Mouse (Mus musculus) intestine, postnatal 0 days (tissue): ENCODE results near the gene Fos. TPM values are rescaled to one million over a fixed set of nuclear protein-coding genes. Genes with fewer than 3 reads are reported as not detected.
A peak's percentile ranks its signal among the peaks of the same experiment; 100 is the strongest.

ENCODE experiments used
- ATAC-seq: fragments of 200-750 bp; cut with Nextera tagmentation; 2 replicates; pipeline ENCODE4 v1.8.0; 2017; ENCODE audit warnings: mild to moderate bottlenecking, moderate TSS enrichment, moderate library complexity
- H3K27ac ChIP-seq: fragments of 300-500 bp; sonication (generic); 2 replicates; pipeline ENCODE4 v1.5.1; 2014; ENCODE audit warnings: mild to moderate bottlenecking, low read depth, low read length, moderate library complexity
- H3K27me3 ChIP-seq: fragments of 300-500 bp; sonication (generic); replicated peaks from 2 replicates; pipeline ENCODE4 v1.6.1; 2014; ENCODE audit warnings: low read length, mixed read lengths; ENCODE audit not compliant: control insufficient read depth, insufficient read depth
- H3K36me3 ChIP-seq: fragments of 300-500 bp; sonication (generic); 2 replicates; pipeline ENCODE4 v1.6.1; 2014; ENCODE audit warnings: mild to moderate bottlenecking, moderate library complexity; ENCODE audit not compliant: control insufficient read depth, insufficient read depth
- H3K4me1 ChIP-seq: fragments of 300-500 bp; sonication (generic); replicated peaks from 2 replicates; pipeline ENCODE4 v1.6.1; 2014; ENCODE audit warnings: antibody characterized with exemption, low read length, mixed read lengths; ENCODE audit not compliant: control insufficient read depth, insufficient read depth
- H3K4me2 ChIP-seq: fragments of 300-500 bp; sonication (generic); replicated peaks from 2 replicates; pipeline ENCODE4 v1.6.1; 2014; ENCODE audit warnings: low read depth, mild to moderate bottlenecking, moderate library complexity
- H3K4me3 ChIP-seq: fragments of 300-500 bp; sonication (generic); 2 replicates; pipeline ENCODE4 v1.5.1; 2014; ENCODE audit warnings: low read depth, low read length
- H3K9ac ChIP-seq: fragments of 300-500 bp; sonication (generic); 2 replicates; pipeline ENCODE4 v1.6.1; 2014; ENCODE audit warnings: mild to moderate bottlenecking, low read depth, low read length
- H3K9me3 ChIP-seq: fragments of 300-500 bp; sonication (generic); 2 replicates; pipeline ENCODE4 v1.6.1; 2016; ENCODE audit warnings: mixed run types; ENCODE audit not compliant: control insufficient read depth
- CTCF ChIP-seq: sonication (generic); IDR thresholded peaks from 2 replicates; pipeline ENCODE4 v1.5.1; 2016; ENCODE audit warnings: low read depth, mild to moderate bottlenecking, control low read depth, antibody characterized with exemption, moderate library complexity
- WGBS: fragments of 180-500 bp; shearing (Covaris S2); extraction: QIAGEN DNeasy Blood & Tissue Kit; methylation state at CpG from one replicate; pipeline ENCODE4 v1.1.7; 2014; 5-methylcytosine and 5-hydroxymethylcytosine counted together
- polyA plus RNA-seq: library from polyadenylated mRNA; unstranded; fragments of >200 nt; fragmentation: Nextera tagmentation; extraction: Ambion mirVana; gene quantifications from 2 replicates; pipeline ENCODE4 v1.2.1, GENCODE M21; 2015

Fos gene
- polyA plus RNA-seq, 1 experiment from 2014 or later: 22.4 TPM

GRCm38 (mm10) chr12:85475232-85475919, 1.7 kb downstream of the Fos start:
- H3K27ac ChIP-seq: no peak overlapping the region
- H3K36me3 ChIP-seq: peaks cover 8% of the 10 kb centered on the region; the same call in 1 of the 2 replicates
- H3K27me3 ChIP-seq: no peaks in the 10 kb centered on the region
- peak overlapping the region; percentile 90 for H3K4me2 ChIP-seq
- no peak for TF ChIP-seq CTCF
- WGBS: 34% methylated on average over 15 of the region's 16 CpGs
- H3K4me1 ChIP-seq: peaks cover 15% of the 10 kb centered on the region; the same call in 1 of the 2 replicates
- H3K9ac ChIP-seq: peak overlapping the region; percentile 84
- no peaks in the 10 kb centered on the region for H3K9me3 ChIP-seq
- no peak for ATAC-seq
- peak overlapping the region; percentile 80 for H3K4me3 ChIP-seq

- no peak for TF ChIP-seq CTCF
- no peak for ATAC-seq
- H3K27me3 ChIP-seq: no peaks in the 10 kb centered on the region
- peak overlapping the region; percentile 90 for H3K4me2 ChIP-seq
- H3K36me3 ChIP-seq: peaks cover 8% of the 10 kb centered on the region; the same call in 1 of the 2 replicates
- no peak overlapping the region for H3K9ac ChIP-seq
- H3K4me3 ChIP-seq: peak overlapping the region; percentile 80
- WGBS: 73% methylated on average over 23 of the region's 23 CpGs
- H3K4me1 ChIP-seq: peaks cover 15% of the 10 kb centered on the region; the same call in 1 of the 2 replicates
- H3K9me3 ChIP-seq: no peaks in the 10 kb centered on the region
- no peak overlapping the region for H3K27ac ChIP-seq
Observed at GRCm38 (mm10) chr12:85475920-85476828, 2.5 kb downstream of the Fos start.

- Histone ChIP-seq H3K36me3 (peaks cover 8% of the 10 kb centered on the region; the same call in 1 of the 2 replicates), H3K4me2 (0 out of 2 replicates have a peak overlapping the region, but pooled peaks have one; percentile 7), H3K9ac (no peak overlapping the region), H3K4me3 (no peak overlapping the region), H3K27me3 (no peaks in the 10 kb centered on the region), H3K9me3 (no peaks in the 10 kb centered on the region), H3K4me1 (peaks cover 15% of the 10 kb centered on the region; the same call in 1 of the 2 replicates), H3K27ac (no peak overlapping the region)
- 60% methylated on average over 4 of the region's 4 CpGs for WGBS
- no peak for TF ChIP-seq CTCF
- ATAC-seq: no peak
Observed at GRCm38 (mm10) chr12:85477219-85477618, 3.5 kb downstream of the Fos start.

- Histone ChIP-seq H3K9ac (no peak overlapping the region), H3K9me3 (no peaks in the 10 kb centered on the region), H3K4me1 (peaks cover 14% of the 10 kb centered on the region; the same call in 1 of the 2 replicates), H3K27ac (no peak overlapping the region), H3K4me2 (no peak overlapping the region; the same call in 1 of the 2 replicates), H3K36me3 (peaks cover 8% of the 10 kb centered on the region; the same call in 1 of the 2 replicates), H3K4me3 (no peak overlapping the region), H3K27me3 (no peaks in the 10 kb centered on the region)
- peak; percentile 47 for TF ChIP-seq CTCF
- ATAC-seq: no peak
- WGBS: 88% methylated on average over 3 of the region's 3 CpGs
Observed at GRCm38 (mm10) chr12:85477804-85478203, 4.1 kb downstream of the Fos start.

- Histone ChIP-seq H3K4me1 (peaks cover 11% of the 10 kb centered on the region; the same call in 1 of the 2 replicates), H3K9me3 (no peaks in the 10 kb centered on the region), H3K4me2 (no peak overlapping the region), H3K9ac (no peak overlapping the region), H3K36me3 (peaks cover 8% of the 10 kb centered on the region; the same call in 1 of the 2 replicates), H3K27me3 (no peaks in the 10 kb centered on the region), H3K27ac (peak overlapping the region; percentile 30), H3K4me3 (no peak overlapping the region)
- TF ChIP-seq CTCF: 0 out of 2 replicates have a peak, but pooled peaks have one; percentile 14
- WGBS: 37% methylated on average over 7 of the region's 7 CpGs
- ATAC-seq: peak; percentile 31
Observed at GRCm38 (mm10) chr12:85478696-85479095, 5.0 kb downstream of the Fos start.

GRCm38 (mm10) chr12:85479190-85479589, 5.5 kb downstream of the Fos start:
- no peak for TF ChIP-seq CTCF
- Histone ChIP-seq H3K4me2 (no peak overlapping the region), H3K27ac (peak overlapping the region; percentile 30), H3K36me3 (peaks cover 8% of the 10 kb centered on the region; the same call in 1 of the 2 replicates), H3K9ac (no peak overlapping the region), H3K9me3 (no peaks in the 10 kb centered on the region), H3K27me3 (no peaks in the 10 kb centered on the region), H3K4me3 (no peak overlapping the region), H3K4me1 (peaks cover 11% of the 10 kb centered on the region; the same call in 1 of the 2 replicates)
- WGBS: 46% methylated on average over 3 of the region's 3 CpGs
- no peak for ATAC-seq
